Mouse (Mus musculus) embryonic facial prominence, embryonic 12.5 days (tissue): ENCODE measurements at regions not wholly inside any gene's neighbourhood (a gene's known extent, or its start where the extent isn't known, plus 50 kb on each side); places are given as distances from the start of the nearest gene placed in this dataset.
A peak's percentile ranks its signal among the peaks of the same experiment; 100 is the strongest.

Source experiments
- ATAC-seq: fragments of 200-750 bp; cut with Nextera tagmentation; 2 replicates; pipeline ENCODE4 v1.8.0; 2017; ENCODE audit not compliant: insufficient number of reproducible peaks, insufficient read depth, low FRiP score, low TSS enrichment
- H3K27ac ChIP-seq: fragments of 300-500 bp; sonication (generic); 2 replicates; pipeline ENCODE4 v1.5.1; 2016; ENCODE audit warnings: mild to moderate bottlenecking
- H3K27me3 ChIP-seq: fragments of 300-500 bp; sonication (generic); 2 replicates; pipeline ENCODE4 v1.6.1; 2016; ENCODE audit warnings: mild to moderate bottlenecking, moderate library complexity
- H3K36me3 ChIP-seq: fragments of 300-500 bp; sonication (generic); 2 replicates; pipeline ENCODE4 v1.6.1; 2016; ENCODE audit warnings: mild to moderate bottlenecking
- H3K4me1 ChIP-seq: fragments of 300-500 bp; sonication (generic); 2 replicates; pipeline ENCODE4 v1.6.1; 2016
- H3K4me2 ChIP-seq: fragments of 300-500 bp; sonication (generic); replicated peaks from 2 replicates; pipeline ENCODE4 v1.6.1; 2016; ENCODE audit warnings: mild to moderate bottlenecking, moderate library complexity
- H3K4me3 ChIP-seq: fragments of 300-500 bp; sonication (generic); 2 replicates; pipeline ENCODE4 v1.5.1; 2016; ENCODE audit warnings: mild to moderate bottlenecking
- H3K9ac ChIP-seq: fragments of 300-500 bp; sonication (generic); 2 replicates; pipeline ENCODE4 v1.6.1; 2016; ENCODE audit warnings: mild to moderate bottlenecking, moderate library complexity
- H3K9me3 ChIP-seq: fragments of 300-500 bp; sonication (generic); 2 replicates; pipeline ENCODE4 v1.6.1; 2016; ENCODE audit warnings: mild to moderate bottlenecking, moderate library complexity
- WGBS: fragments of 180-500 bp; shearing (Covaris S2); methylation state at CpG from one replicate; pipeline ENCODE4 v1.1.7; 2016; 5-methylcytosine and 5-hydroxymethylcytosine counted together

DNA sequence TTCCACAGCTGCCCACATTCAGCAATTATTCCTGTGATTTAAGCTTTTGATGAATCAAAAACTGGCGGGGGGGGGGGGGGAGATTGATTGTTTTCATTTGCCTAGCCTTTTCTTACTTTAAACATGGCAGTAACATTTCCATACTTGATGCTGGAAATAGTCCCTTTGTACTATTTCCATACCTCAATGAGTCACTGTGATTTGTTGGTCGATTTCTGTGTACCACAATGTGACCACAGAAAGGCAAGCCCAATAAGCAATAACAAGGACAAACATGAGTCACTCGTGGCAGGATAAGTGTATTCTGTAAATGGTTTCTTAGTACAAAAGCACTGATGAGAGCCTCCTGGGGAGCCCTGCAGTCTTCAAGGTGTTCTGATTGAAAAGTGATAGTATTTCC is 121.8 kb upstream of the Pirt start:
- Histone ChIP-seq H3K27me3 (no peaks in the 10 kb centered on the region), H3K4me2 (no peak overlapping the region), H3K36me3 (no peaks in the 10 kb centered on the region), H3K9me3 (no peaks in the 10 kb centered on the region), H3K4me1 (no peaks in the 10 kb centered on the region), H3K9ac (no peak overlapping the region), H3K27ac (no peak overlapping the region), H3K4me3 (no peak overlapping the region)
- no peak for ATAC-seq
- WGBS: 55% methylated on average over 3 of the region's 3 CpGs

DNA sequence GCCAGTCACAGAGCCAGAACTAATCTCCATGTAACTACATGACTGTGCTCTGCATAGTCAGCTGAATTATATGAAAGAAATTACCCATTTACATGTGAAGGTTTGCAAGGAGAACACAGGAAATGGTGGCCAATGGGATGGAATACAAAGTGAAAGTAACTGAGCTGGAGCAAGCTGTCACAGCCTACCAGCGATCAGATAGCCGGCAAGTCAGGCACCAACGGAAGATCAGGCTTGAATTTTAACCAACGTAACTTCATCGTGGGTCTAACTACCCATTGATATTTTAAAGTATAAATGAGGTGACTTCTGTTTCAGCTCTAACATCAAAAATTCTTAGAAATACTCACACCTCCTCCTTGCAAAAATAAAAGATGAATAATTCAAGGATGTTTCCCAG is 104.9 kb upstream of the Pirt start:
- 91% methylated on average over 5 of the region's 5 CpGs for WGBS
- no peaks in the 10 kb centered on the region for H3K4me1 ChIP-seq
- no peaks in the 10 kb centered on the region for H3K9me3 ChIP-seq
- no peak overlapping the region for H3K27ac ChIP-seq
- ATAC-seq: no peak
- no peaks in the 10 kb centered on the region for H3K36me3 ChIP-seq
- H3K4me3 ChIP-seq: no peak overlapping the region
- H3K4me2 ChIP-seq: no peak overlapping the region
- no peaks in the 10 kb centered on the region for H3K27me3 ChIP-seq
- H3K9ac ChIP-seq: no peak overlapping the region

DNA sequence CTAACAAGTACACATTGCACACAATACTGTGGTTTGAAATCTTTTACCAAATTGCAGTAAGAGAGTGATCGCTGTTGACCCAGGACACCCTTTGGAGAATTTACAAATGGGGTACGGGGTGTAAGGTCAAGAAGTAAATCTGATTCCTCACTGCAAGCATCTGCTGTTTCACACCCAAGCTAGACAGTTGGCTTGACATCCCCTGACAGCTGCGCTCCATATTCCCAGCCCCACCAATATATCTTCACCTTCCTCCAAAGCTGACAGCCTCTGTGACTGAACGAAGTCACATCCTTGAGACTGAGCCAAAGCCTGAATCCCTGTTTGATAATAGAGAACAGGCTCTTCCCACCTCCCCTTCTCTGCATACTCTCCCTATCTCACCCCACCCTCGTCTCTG is 98.5 kb upstream of the Pirt start:
- no peaks in the 10 kb centered on the region for H3K36me3 ChIP-seq
- ATAC-seq: no peak
- H3K4me1 ChIP-seq: no peaks in the 10 kb centered on the region
- H3K9ac ChIP-seq: no peak overlapping the region
- H3K27me3 ChIP-seq: no peaks in the 10 kb centered on the region
- WGBS: 61% methylated on average over 5 of the region's 5 CpGs
- H3K9me3 ChIP-seq: no peaks in the 10 kb centered on the region
- H3K27ac ChIP-seq: no peak overlapping the region
- no peak overlapping the region for H3K4me2 ChIP-seq
- H3K4me3 ChIP-seq: no peak overlapping the region

DNA sequence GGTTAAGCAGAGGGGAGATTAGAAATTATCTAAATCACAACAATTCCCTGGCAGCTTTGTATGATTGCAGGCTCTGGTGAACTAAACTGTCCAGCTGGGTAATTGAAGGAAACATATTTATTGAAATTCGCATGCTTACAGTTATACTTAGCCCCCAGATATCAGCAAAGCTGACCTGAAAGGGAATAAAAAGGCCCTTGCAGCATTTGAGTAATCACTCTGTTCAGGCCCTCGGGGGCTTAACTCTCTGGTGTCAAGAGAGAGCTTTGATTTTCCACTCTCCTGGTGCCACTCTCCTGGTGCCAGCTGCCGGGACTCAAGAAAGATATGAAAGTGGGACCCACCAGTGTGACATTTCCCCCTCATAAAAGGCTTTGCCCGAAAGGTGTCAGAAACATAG is 98.0 kb upstream of the Pirt start:
- Histone ChIP-seq H3K9ac (no peak overlapping the region), H3K4me2 (no peak overlapping the region), H3K4me1 (no peaks in the 10 kb centered on the region), H3K27ac (no peak overlapping the region), H3K9me3 (no peaks in the 10 kb centered on the region), H3K36me3 (no peaks in the 10 kb centered on the region), H3K4me3 (no peak overlapping the region), H3K27me3 (no peaks in the 10 kb centered on the region)
- WGBS: 55% methylated on average over 4 of the region's 4 CpGs
- no peak for ATAC-seq

DNA sequence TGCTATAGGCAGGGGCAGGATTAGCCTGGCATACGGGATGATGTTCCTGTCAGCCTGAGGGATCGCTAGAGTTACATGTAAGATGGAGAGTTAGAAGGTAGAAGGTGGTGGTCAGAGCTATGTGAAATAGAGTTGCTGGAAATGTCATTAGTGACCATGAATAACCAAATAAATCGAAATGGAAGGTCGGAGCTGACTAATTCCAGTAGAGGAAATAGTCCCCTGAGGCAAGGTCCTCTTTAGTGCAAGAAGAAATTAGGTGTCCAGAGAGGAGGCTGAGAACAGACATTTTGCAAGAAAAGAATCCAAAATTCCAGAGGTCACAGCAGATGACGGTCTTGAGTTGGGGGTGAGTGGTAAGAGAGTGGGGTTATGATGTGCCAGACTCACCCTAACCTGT is 75.9 kb upstream of the Pirt start:
- WGBS: 81% methylated on average over 5 of the region's 5 CpGs
- no peak overlapping the region for H3K4me2 ChIP-seq
- no peak overlapping the region for H3K9ac ChIP-seq
- no peak overlapping the region for H3K27ac ChIP-seq
- no peaks in the 10 kb centered on the region for H3K27me3 ChIP-seq
- H3K4me3 ChIP-seq: no peak overlapping the region
- H3K36me3 ChIP-seq: no peaks in the 10 kb centered on the region
- H3K4me1 ChIP-seq: no peaks in the 10 kb centered on the region
- no peak for ATAC-seq
- H3K9me3 ChIP-seq: no peaks in the 10 kb centered on the region

DNA sequence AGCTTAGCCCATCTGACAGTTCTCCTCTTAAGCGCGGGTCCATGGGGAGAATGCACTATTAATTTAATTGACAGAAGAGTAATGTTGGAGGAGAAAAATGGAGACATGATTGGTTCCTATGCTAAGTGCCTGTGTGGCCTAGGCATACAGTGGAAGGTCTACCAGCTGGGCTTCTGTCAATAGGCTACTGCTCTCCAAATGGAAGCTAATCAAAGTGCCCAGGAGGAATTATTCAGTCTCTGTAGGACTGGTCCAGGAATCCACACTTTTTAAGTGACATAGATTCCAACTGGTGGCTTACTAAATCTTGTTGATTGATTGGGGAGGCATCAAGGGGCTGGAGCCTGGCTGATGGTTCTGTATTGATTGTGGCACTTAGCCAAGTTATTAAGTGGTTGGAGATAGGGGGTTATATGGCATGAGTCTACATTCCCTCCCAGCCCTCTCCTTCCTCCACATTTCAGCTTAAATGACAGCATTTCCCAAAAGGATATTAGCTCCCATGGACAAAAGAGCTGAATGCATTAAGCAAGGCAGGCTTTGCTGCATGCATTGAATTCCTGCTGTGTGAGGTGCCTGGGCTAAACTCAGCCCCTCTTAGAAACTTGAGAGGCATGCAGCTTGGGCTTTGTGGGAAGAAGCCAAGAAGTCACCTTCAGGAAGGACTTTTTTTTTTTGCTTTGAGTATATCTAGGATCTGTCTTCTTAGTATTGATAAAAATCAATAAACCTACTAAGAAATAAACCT is 75.0 kb upstream of the Pirt start:
- Histone ChIP-seq H3K9me3 (no peaks in the 10 kb centered on the region), H3K4me2 (no peak overlapping the region), H3K4me1 (no peaks in the 10 kb centered on the region), H3K36me3 (no peaks in the 10 kb centered on the region), H3K9ac (no peak overlapping the region), H3K27me3 (no peaks in the 10 kb centered on the region), H3K4me3 (no peak overlapping the region), H3K27ac (no peak overlapping the region)
- 89% methylated on average over 2 of the region's 2 CpGs for WGBS
- 0 out of 2 replicates have a peak, but pooled peaks have one; percentile 41 for ATAC-seq

DNA sequence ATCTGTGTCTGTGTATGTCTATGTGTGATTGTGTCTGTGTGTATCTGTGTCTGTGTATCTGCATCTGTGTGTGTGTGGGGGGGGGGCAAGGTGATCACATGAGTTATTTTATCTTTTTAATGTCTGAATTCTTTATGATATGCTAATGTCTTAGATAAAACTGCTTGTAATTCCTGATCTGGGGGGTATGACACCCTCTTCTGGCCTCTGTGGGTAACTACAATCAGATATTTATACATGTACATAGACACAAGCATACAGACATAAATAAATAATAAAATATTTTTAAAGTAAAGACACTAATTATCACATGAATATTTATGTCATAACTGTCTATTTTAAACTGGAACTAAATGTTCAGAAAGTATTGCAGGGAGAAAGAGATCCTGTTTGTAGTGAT is 66.5 kb upstream of the Pirt start:
- Histone ChIP-seq H3K9ac (no peak overlapping the region), H3K4me3 (no peak overlapping the region), H3K27ac (no peak overlapping the region), H3K4me2 (no peak overlapping the region), H3K36me3 (no peaks in the 10 kb centered on the region), H3K4me1 (no peaks in the 10 kb centered on the region), H3K27me3 (no peaks in the 10 kb centered on the region), H3K9me3 (no peaks in the 10 kb centered on the region)
- no peak for ATAC-seq

DNA sequence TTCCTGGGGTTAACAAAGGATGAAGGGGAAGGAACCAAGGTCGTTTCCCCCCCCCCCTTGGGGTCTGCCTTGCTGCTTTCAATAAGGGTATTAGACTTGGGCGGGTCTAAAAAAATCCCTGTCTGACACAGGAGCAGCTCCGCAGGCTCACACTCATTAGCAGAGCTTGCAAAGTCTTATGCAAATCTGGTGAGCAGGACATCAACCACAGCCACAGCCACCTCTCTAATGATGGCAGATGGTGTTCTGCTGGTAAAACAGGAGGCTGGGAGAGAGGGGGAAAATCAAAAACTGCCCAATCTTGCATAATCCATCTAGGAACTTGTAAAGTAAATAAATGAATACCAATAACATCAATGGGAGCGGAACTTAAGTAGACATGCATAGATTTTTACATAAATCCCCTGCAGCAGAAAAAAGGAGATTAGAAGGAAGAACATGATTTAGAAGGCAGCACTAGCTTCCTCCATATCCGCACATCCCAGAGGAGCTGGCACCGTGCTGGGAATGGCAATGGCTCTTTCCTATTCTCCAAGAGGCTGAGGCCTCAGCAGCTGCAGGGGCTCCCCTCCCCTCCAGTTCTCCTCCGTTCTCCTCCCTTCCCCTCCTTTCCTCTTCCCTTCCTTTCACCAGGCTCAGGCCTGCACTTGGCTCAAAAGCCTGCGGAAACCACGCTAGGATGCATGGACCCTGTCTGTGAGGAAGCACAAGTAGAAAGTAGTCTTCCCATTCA is 65.6 kb upstream of the Pirt start:
- Histone ChIP-seq H3K4me2 (no peak overlapping the region), H3K9me3 (no peaks in the 10 kb centered on the region), H3K9ac (no peak overlapping the region), H3K36me3 (no peaks in the 10 kb centered on the region), H3K27ac (no peak overlapping the region), H3K4me3 (no peak overlapping the region), H3K4me1 (no peaks in the 10 kb centered on the region), H3K27me3 (no peaks in the 10 kb centered on the region)
- no peak for ATAC-seq
- 33% methylated on average over 9 of the region's 9 CpGs for WGBS
